Mouse (Mus musculus) Muller cell, postnatal 12 days (primary cell): ENCODE measurements around the gene Gm7714.
"Not testable (repeated sequence)": the region's sequence is repeated elsewhere in the genome, so short reads cannot be mapped to it uniquely, and the experiment has no call there.

Experiments used
- DNase-seq: peaks from one replicate; pipeline ENCODE4 v3.0.0-alpha.2; 2015; ENCODE audit errors: inconsistent ontology term

Gene Gm7714

GRCm38 (mm10) chr5:88268619-88269018, at the start of gene Gm7714:
Gene Gm7714, plus strand, starts transcription at chr5:88268919.
- no peak for DNase-seq

GRCm38 (mm10) chr5:88256475-88256874, 12.2 kb upstream of the Gm7714 start:
- DNase-seq = no peak

- not testable (repeated sequence) for DNase-seq
These were observed 42.6 kb downstream of the Gm7714 start for GRCm38 (mm10) chr5:88311307-88311706.

GRCm38 (mm10) chr5:88317012-88317411, 48.3 kb downstream of the Gm7714 start, which contains the start of gene Prol1:
Gene Prol1, plus strand, starts transcription at chr5:88317312.
- DNase-seq = no peak
